Mouse (Mus musculus): ENCODE results near the gene Rhbdf2. TPM values are rescaled to one million over a fixed set of nuclear protein-coding genes. Genes with fewer than 3 reads are reported as not detected.
"Not testable (repeated sequence)": the region's sequence is repeated elsewhere in the genome, so short reads cannot be mapped to it uniquely, and the experiment has no call there.

Rhbdf2 gene
- polyA plus RNA-seq (2015; fragmentation: Nextera tagmentation; extraction: Ambion mirVana), result 4.2 and 4.3 TPM in 2 replicates

GRCm38 (mm10) chr11:116626299-116627071 is at the start of gene Rhbdf2:
TSS of gene Rhbdf2 (minus strand) at chr11:116627019.
- no peak within 1 kb of the TSS for H3K4me3 ChIP-seq

GRCm38 (mm10) chr11:116676175-116676976 is 49.6 kb upstream of the Rhbdf2 start:
- Histone ChIP-seq H3K4me1 (peaks cover 38% of the 10 kb centered on the region), H3K4me3 (no peak overlapping the region), H3K27ac (no peak overlapping the region), H3K9me3 (no peaks in the 10 kb centered on the region), H3K9ac (no peak overlapping the region), H3K4me2 (no peak overlapping the region), H3K27me3 (no peaks in the 10 kb centered on the region), H3K36me3 (peaks cover 72% of the 10 kb centered on the region)
- whole genome bisulfite sequencing, result 89% methylated on average over 14 of the region's 14 CpGs
- ATAC-seq (ENCODE audit: insufficient number of reproducible peaks, insufficient read depth, low FRiP score, low TSS enrichment, low read depth), result no peak

More at GRCm38 (mm10) chr11:116626299-116627071, at the start of gene Rhbdf2:
- ATAC-seq (ENCODE audit: insufficient number of reproducible peaks, insufficient read depth, low FRiP score, low TSS enrichment, low read depth), result no peak
- H3K9me3 ChIP-seq, result no peaks in the 10 kb centered on the region
- no peak within 1 kb of the TSS for H3K27ac ChIP-seq
- H3K4me2 ChIP-seq, result no peak within 1 kb of the TSS
- H3K27me3 ChIP-seq, result peaks cover 14% of the 10 kb centered on the region; the same call in 1 of the 2 replicates
- WGBS, result 67% methylated on average over 10 of the region's 10 CpGs
- no peak within 1 kb of the TSS for H3K9ac ChIP-seq
- peaks cover 17% of the 10 kb centered on the region for H3K4me1 ChIP-seq
- H3K36me3 ChIP-seq, result no peaks in the 10 kb centered on the region

- H3K27me3 ChIP-seq; H3K4me3 ChIP-seq; H3K4me2 ChIP-seq; ATAC-seq (ENCODE audit: insufficient number of reproducible peaks, insufficient read depth, low FRiP score, low TSS enrichment, low read depth); H3K9me3 ChIP-seq; H3K27ac ChIP-seq; H3K9ac ChIP-seq: not testable (repeated sequence)
- peaks cover 67% of the 10 kb centered on the region for H3K36me3 ChIP-seq
- 78% methylated on average over 6 of the region's 6 CpGs for WGBS
- peaks cover 38% of the 10 kb centered on the region for H3K4me1 ChIP-seq
These were observed 48.6 kb upstream of the Rhbdf2 start for GRCm38 (mm10) chr11:116675429-116675828.

GRCm38 (mm10) chr11:116674616-116675379 is 48.0 kb upstream of the Rhbdf2 start:
- no peak overlapping the region for H3K4me3 ChIP-seq
- H3K9ac ChIP-seq, result no peak overlapping the region
- WGBS, result 83% methylated on average over 7 of the region's 7 CpGs
- H3K36me3 ChIP-seq, result peaks cover 67% of the 10 kb centered on the region
- no peak overlapping the region for H3K27ac ChIP-seq
- no peak for ATAC-seq (ENCODE audit: insufficient number of reproducible peaks, insufficient read depth, low FRiP score, low TSS enrichment, low read depth)
- H3K27me3 ChIP-seq, result no peaks in the 10 kb centered on the region
- H3K9me3 ChIP-seq, result no peaks in the 10 kb centered on the region
- H3K4me2 ChIP-seq, result no peak overlapping the region
- H3K4me1 ChIP-seq, result peaks cover 34% of the 10 kb centered on the region

GRCm38 (mm10) chr11:116673410-116673809 is 46.6 kb upstream of the Rhbdf2 start:
- Histone ChIP-seq H3K9ac (peak overlapping the region; percentile 97), H3K27me3 (no peaks in the 10 kb centered on the region), H3K4me1 (peaks cover 43% of the 10 kb centered on the region), H3K27ac (no peak overlapping the region), H3K4me2 (peak overlapping the region; percentile 83), H3K36me3 (peaks cover 56% of the 10 kb centered on the region), H3K9me3 (no peaks in the 10 kb centered on the region), H3K4me3 (peak overlapping the region; percentile 73)
- 87% methylated on average over 2 of the region's 2 CpGs for WGBS
- ATAC-seq (ENCODE audit: insufficient number of reproducible peaks, insufficient read depth, low FRiP score, low TSS enrichment, low read depth), result no peak

- H3K27ac ChIP-seq, result no peak overlapping the region
- H3K36me3 ChIP-seq, result peaks cover 49% of the 10 kb centered on the region
- H3K27me3 ChIP-seq, result no peaks in the 10 kb centered on the region
- H3K4me2 ChIP-seq, result peak overlapping the region; percentile 83
- H3K9me3 ChIP-seq, result no peaks in the 10 kb centered on the region
- peaks cover 43% of the 10 kb centered on the region for H3K4me1 ChIP-seq
- H3K4me3 ChIP-seq, result peak overlapping the region; percentile 73
- 19% methylated on average over 7 of the region's 7 CpGs for WGBS
- peak overlapping the region; percentile 97 for H3K9ac ChIP-seq
- no peak for ATAC-seq (ENCODE audit: insufficient number of reproducible peaks, insufficient read depth, low FRiP score, low TSS enrichment, low read depth)
These were observed 45.8 kb upstream of the Rhbdf2 start for GRCm38 (mm10) chr11:116672595-116672994.

- ATAC-seq (ENCODE audit: insufficient number of reproducible peaks, insufficient read depth, low FRiP score, low TSS enrichment, low read depth), result 0 out of 2 replicates have a peak, but pooled peaks have one; percentile 2
- no peaks in the 10 kb centered on the region for H3K27me3 ChIP-seq
- peaks cover 43% of the 10 kb centered on the region for H3K4me1 ChIP-seq
- peak overlapping the region; percentile 73 for H3K4me3 ChIP-seq
- peaks cover 43% of the 10 kb centered on the region for H3K36me3 ChIP-seq
- H3K4me2 ChIP-seq, result peak overlapping the region; percentile 83
- peak overlapping the region; percentile 97 for H3K9ac ChIP-seq
- no peaks in the 10 kb centered on the region for H3K9me3 ChIP-seq
- peak overlapping the region; percentile 81 for H3K27ac ChIP-seq
- WGBS, result under 1% methylated on average over 24 of the region's 24 CpGs
These were observed 45.1 kb upstream of the Rhbdf2 start for GRCm38 (mm10) chr11:116671845-116672434.

- H3K4me3 ChIP-seq, result peak overlapping the region; percentile 73
- H3K4me2 ChIP-seq, result peak overlapping the region; percentile 83
- H3K36me3 ChIP-seq, result peaks cover 36% of the 10 kb centered on the region
- peak overlapping the region; percentile 81 for H3K27ac ChIP-seq
- H3K9me3 ChIP-seq, result no peaks in the 10 kb centered on the region
- peaks cover 43% of the 10 kb centered on the region for H3K4me1 ChIP-seq
- ATAC-seq (ENCODE audit: insufficient number of reproducible peaks, insufficient read depth, low FRiP score, low TSS enrichment, low read depth), result peak; percentile 67
- WGBS, result 1% methylated on average over 45 of the region's 45 CpGs
- H3K9ac ChIP-seq, result peak overlapping the region; percentile 97
- no peaks in the 10 kb centered on the region for H3K27me3 ChIP-seq
These were observed 44.5 kb upstream of the Rhbdf2 start for GRCm38 (mm10) chr11:116671112-116671844.

GRCm38 (mm10) chr11:116670386-116670785 is 43.6 kb upstream of the Rhbdf2 start:
- H3K9ac ChIP-seq, result 0 out of 2 replicates have a peak overlapping the region, but pooled peaks have one; percentile 97

GRCm38 (mm10) chr11:116669787-116670365 is 43.1 kb upstream of the Rhbdf2 start:
- no peak overlapping the region for H3K4me2 ChIP-seq
- WGBS, result 47% methylated on average over 13 of the region's 13 CpGs
- peaks cover 22% of the 10 kb centered on the region for H3K36me3 ChIP-seq
- H3K4me1 ChIP-seq, result peaks cover 45% of the 10 kb centered on the region
- H3K9me3 ChIP-seq, result no peaks in the 10 kb centered on the region
- no peak for ATAC-seq (ENCODE audit: insufficient number of reproducible peaks, insufficient read depth, low FRiP score, low TSS enrichment, low read depth)
- H3K27me3 ChIP-seq, result no peaks in the 10 kb centered on the region
- no peak overlapping the region for H3K4me3 ChIP-seq
- no peak overlapping the region for H3K27ac ChIP-seq
- no peak overlapping the region for H3K9ac ChIP-seq

More at GRCm38 (mm10) chr11:116670386-116670785, 43.6 kb upstream of the Rhbdf2 start:
- Histone ChIP-seq H3K4me2 (peak overlapping the region; percentile 83), H3K9me3 (no peaks in the 10 kb centered on the region), H3K27me3 (no peaks in the 10 kb centered on the region), H3K27ac (no peak overlapping the region), H3K4me3 (peak overlapping the region; percentile 73), H3K4me1 (peaks cover 43% of the 10 kb centered on the region), H3K36me3 (peaks cover 27% of the 10 kb centered on the region)
- whole genome bisulfite sequencing, result 63% methylated on average over 7 of the region's 7 CpGs
- ATAC-seq (ENCODE audit: insufficient number of reproducible peaks, insufficient read depth, low FRiP score, low TSS enrichment, low read depth), result no peak
